Mouse (Mus musculus): ENCODE measurements around the gene Mxra7.

Mxra7 gene

GRCm38 (mm10) chr11:116773205-116773604, 54.6 kb downstream of the Mxra7 start:
- DNase-seq (ENCODE audit: low read depth) = peak; percentile 14

GRCm38 (mm10) chr11:116769873-116770272, 58.0 kb downstream of the Mxra7 start:
- DNase-seq (ENCODE audit: low read depth) = no peak

- DNase-seq (ENCODE audit: low read depth) = no peak
Measured at GRCm38 (mm10) chr11:116764946-116765345, 62.9 kb downstream of the Mxra7 start.

GRCm38 (mm10) chr11:116764346-116764745, 63.5 kb downstream of the Mxra7 start:
- peak; percentile 67 for DNase-seq (ENCODE audit: low read depth)

GRCm38 (mm10) chr11:116755191-116755590, 72.7 kb downstream of the Mxra7 start:
- peak; percentile 46 for DNase-seq (ENCODE audit: low read depth)

- peak; percentile 42 for DNase-seq (ENCODE audit: low read depth)
Measured at GRCm38 (mm10) chr11:116753674-116754470, 74.0 kb downstream of the Mxra7 start.
